Mouse (Mus musculus) yolk sac, embryonic 10.5 days (tissue): Measurements from ENCODE around the gene Gm10153.
"Not testable (repeated sequence)": the region's sequence is repeated elsewhere in the genome, so short reads cannot be mapped to it uniquely, and the experiment has no call there.

Experiments used
- DNase-seq: peaks from one replicate; pipeline ENCODE4 v3.0.0-alpha.2; 2017; ENCODE audit warnings: low spot score

Gene Gm10153

GRCm38 (mm10) chr7:142190289-142190688 is at the start of gene Gm10153:
Gene Gm10153, minus strand, starts transcription at chr7:142190389.
- no peak for DNase-seq

- DNase-seq: no peak
Measured at GRCm38 (mm10) chr7:142231540-142231939, 41.4 kb upstream of the Gm10153 start.

GRCm38 (mm10) chr7:142229871-142230270 is 39.7 kb upstream of the Gm10153 start, which contains the start of gene Krtap5-5:
Gene Krtap5-5, minus strand, starts transcription at chr7:142229971.
- not testable (repeated sequence) for DNase-seq

GRCm38 (mm10) chr7:142224518-142224917 is 34.3 kb upstream of the Gm10153 start:
- DNase-seq: peak; percentile 2

- not testable (repeated sequence) for DNase-seq
Measured at GRCm38 (mm10) chr7:142212136-142212535, 21.9 kb upstream of the Gm10153 start.

GRCm38 (mm10) chr7:142211559-142211958 is 21.4 kb upstream of the Gm10153 start, which contains the start of gene Gm7579:
Gene Gm7579, plus strand, starts transcription at chr7:142211859.
- no peak for DNase-seq

- DNase-seq: not testable (repeated sequence)
Measured at GRCm38 (mm10) chr7:142206891-142207290, 16.7 kb upstream of the Gm10153 start.

- no peak for DNase-seq
Measured at GRCm38 (mm10) chr7:142205488-142205887, 15.3 kb upstream of the Gm10153 start.

GRCm38 (mm10) chr7:142201064-142201463 is 10.9 kb upstream of the Gm10153 start, which contains the start of gene Krtap5-3:
Gene Krtap5-3, plus strand, starts transcription at chr7:142201364.
- no peak for DNase-seq

GRCm38 (mm10) chr7:142198748-142199147 is 8.6 kb upstream of the Gm10153 start:
- DNase-seq: no peak

- no peak for DNase-seq
Measured at GRCm38 (mm10) chr7:142188156-142188555, 2.0 kb downstream of the Gm10153 start.

GRCm38 (mm10) chr7:142181021-142181420 is 9.2 kb downstream of the Gm10153 start:
- DNase-seq: no peak

- DNase-seq: no peak
Measured at GRCm38 (mm10) chr7:142178685-142179084, 11.5 kb downstream of the Gm10153 start.

- DNase-seq: not testable (repeated sequence)
Measured at GRCm38 (mm10) chr7:142175905-142176304, 14.3 kb downstream of the Gm10153 start, which contains the start of gene Krtap5-2. Gene Krtap5-2, minus strand, starts transcription at chr7:142176005.

- DNase-seq: no peak
Measured at GRCm38 (mm10) chr7:142169836-142170235, 20.4 kb downstream of the Gm10153 start.

GRCm38 (mm10) chr7:142165639-142166038 is 24.6 kb downstream of the Gm10153 start, which contains the start of gene Gm4553:
Gene Gm4553, minus strand, starts transcription at chr7:142165739.
- not testable (repeated sequence) for DNase-seq

- no peak for DNase-seq
Measured at GRCm38 (mm10) chr7:142159366-142159765, 30.8 kb downstream of the Gm10153 start.

GRCm38 (mm10) chr7:142157013-142157412 is 33.2 kb downstream of the Gm10153 start, which contains the start of gene Gm29735:
Gene Gm29735, minus strand, starts transcription at chr7:142157113.
- not testable (repeated sequence) for DNase-seq

GRCm38 (mm10) chr7:142155308-142155707 is 34.9 kb downstream of the Gm10153 start:
- no peak for DNase-seq

- no peak for DNase-seq
Measured at GRCm38 (mm10) chr7:142152191-142152590, 38.0 kb downstream of the Gm10153 start.

- no peak for DNase-seq
Measured at GRCm38 (mm10) chr7:142148633-142149032, 41.6 kb downstream of the Gm10153 start.

GRCm38 (mm10) chr7:142146033-142146432 is 44.2 kb downstream of the Gm10153 start:
- DNase-seq: peak; percentile 17

GRCm38 (mm10) chr7:142145413-142145940 is 44.7 kb downstream of the Gm10153 start:
- DNase-seq: no peak

GRCm38 (mm10) chr7:142144507-142144906 is 45.7 kb downstream of the Gm10153 start, which contains the start of gene Gm45337:
Gene Gm45337, minus strand, starts transcription at chr7:142144607.
- DNase-seq: no peak
